Mouse (Mus musculus) macrophage (primary cell): ENCODE results near the gene Mvk. TPM values are rescaled to one million over a fixed set of nuclear protein-coding genes. Genes with fewer than 3 reads are reported as not detected.

Source experiments
- H3K27ac ChIP-seq: fragments of 350-480 bp; formaldehyde crosslinking; 2 replicates; pipeline ENCODE4 v1.9.0; 2021
- H3K36me3 ChIP-seq: fragments of 350-480 bp; formaldehyde crosslinking; 2 replicates; pipeline ENCODE4 v1.9.0; 2021; ENCODE audit errors: inconsistent target
- H3K4me3 ChIP-seq: fragments of 350-480 bp; formaldehyde crosslinking; 2 replicates; pipeline ENCODE4 v1.9.0; 2021; ENCODE audit errors: inconsistent target
- H3K79me2 ChIP-seq: fragments of 350-480 bp; formaldehyde crosslinking; 2 replicates; pipeline ENCODE4 v1.9.0; 2021; ENCODE audit errors: inconsistent target
- WGBS: methylation state at CpG from one replicate; pipeline ENCODE4 v1.1.7; 2026; ENCODE audit warnings: inconsistent platforms; ENCODE audit not compliant: missing documents; 5-methylcytosine and 5-hydroxymethylcytosine counted together
- polyA plus RNA-seq: library from polyadenylated mRNA; stranded (reverse); fragments of 250-400 nt; gene quantifications from 3 replicates; pipeline ENCODE4 v1.2.4, GENCODE M21; 2018; ENCODE audit warnings: inconsistent platforms
- total RNA-seq, 78 experiments: library from RNA; depleted of rRNA; stranded (reverse); fragments of 250-400 nt; gene quantifications; 1 replicate in 9 of 78; 2 replicates in 24 of 78; 3 replicates in 43 of 78; 4 replicates in 2 of 78; pipeline ENCODE4 v1.2.4; 2018; ENCODE audit warnings: inconsistent platforms in 56 of 78

Mvk gene
- total RNA-seq (2018; cell fraction: chromatin; rRNA removed): 10 to 100 TPM in 7 of 26 experiments, 1 to 10 TPM in 19; 1.2 to 15.2 (median 7.7) TPM
- total RNA-seq (2018; cell fraction: cytosol; rRNA removed): 10 to 100 TPM in 25 of 26 experiments, 1 to 10 TPM in 1; 9.9 to 23.3 (median 16.6) TPM
- 10 to 100 TPM in 5 of 26 experiments, 1 to 10 TPM in 21; 2.6 to 19.6 (median 8.1) TPM for total RNA-seq (2018; cell fraction: nucleus; rRNA removed)
- polyA plus RNA-seq: 7.8 to 26.3 TPM (median 14.2 TPM) in 3 replicates

- Histone ChIP-seq H3K79me2 (no peaks in the 10 kb centered on the region), H3K4me3 (peak within 1 kb of the TSS; percentile 78), H3K36me3 (no peaks in the 10 kb centered on the region), H3K27ac (peak within 1 kb of the TSS; percentile 70)
- whole genome bisulfite sequencing: 2% methylated on average over 43 of the region's 43 CpGs
These were observed at the start of gene Mvk, which contains the start of gene Mmab for GRCm38 (mm10) chr5:114443566-114444367. Gene Mvk, plus strand, starts transcription at chr5:114444269. Gene Mmab, minus strand, starts transcription at chr5:114444060.

DNA sequence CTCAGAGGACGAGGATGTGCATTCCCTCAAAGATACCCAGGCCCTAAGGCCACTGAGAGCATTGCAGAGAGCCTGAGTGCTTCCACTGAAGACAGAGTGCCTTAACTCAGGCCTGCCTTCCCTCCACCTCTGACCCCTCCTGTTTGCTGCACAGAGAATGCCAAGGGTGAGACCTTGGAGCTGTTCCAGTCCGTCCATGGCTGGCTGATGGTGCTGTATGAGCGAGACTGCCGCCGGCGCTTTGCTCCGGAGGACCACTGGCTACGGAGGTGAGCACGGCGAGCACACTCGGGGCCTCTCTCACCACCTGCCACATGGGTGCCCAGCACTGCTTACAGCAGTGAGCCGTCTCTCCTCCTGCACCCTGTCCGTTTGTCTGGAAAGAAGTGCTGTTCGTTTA lies 37.5 kb upstream of the Mvk start:
- Histone ChIP-seq H3K27ac (no peak overlapping the region), H3K4me3 (no peak overlapping the region), H3K79me2 (no peaks in the 10 kb centered on the region), H3K36me3 (peaks cover 99% of the 10 kb centered on the region)
- WGBS: 94% methylated on average over 14 of the region's 14 CpGs

- no peak overlapping the region for H3K27ac ChIP-seq
- H3K36me3 ChIP-seq: peaks cover 99% of the 10 kb centered on the region
- 93% methylated on average over 10 of the region's 10 CpGs for WGBS
- H3K4me3 ChIP-seq: no peak overlapping the region
- H3K79me2 ChIP-seq: no peaks in the 10 kb centered on the region
These were observed 36.8 kb upstream of the Mvk start for GRCm38 (mm10) chr5:114407269-114407668.

GRCm38 (mm10) chr5:114407810-114408209 lies 36.3 kb upstream of the Mvk start:
- Histone ChIP-seq H3K4me3 (no peak overlapping the region), H3K36me3 (peaks cover 99% of the 10 kb centered on the region), H3K79me2 (no peaks in the 10 kb centered on the region), H3K27ac (no peak overlapping the region)
- 95% methylated on average over 9 of the region's 9 CpGs for WGBS

DNA sequence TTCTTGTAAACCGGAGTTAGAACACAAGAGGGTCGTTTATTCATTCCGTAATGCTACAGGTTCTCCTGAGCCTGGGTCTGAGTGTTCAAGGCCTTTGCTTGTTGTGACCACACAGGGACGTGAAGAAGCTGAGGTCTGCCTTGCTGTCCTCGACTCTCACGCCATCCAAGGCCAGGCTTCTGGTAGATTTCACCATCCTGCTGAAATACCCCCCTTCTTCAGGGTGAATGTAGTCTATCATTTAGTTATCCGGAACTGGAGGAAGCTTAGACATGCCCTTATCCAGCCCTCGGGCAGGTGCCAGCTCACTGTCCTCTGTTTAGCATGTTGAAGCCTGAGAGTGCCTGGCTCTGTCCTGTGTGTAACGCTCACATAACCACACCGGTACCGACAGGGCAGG lies 35.2 kb upstream of the Mvk start:
- H3K79me2 ChIP-seq: no peaks in the 10 kb centered on the region
- no peak overlapping the region for H3K27ac ChIP-seq
- peaks cover 99% of the 10 kb centered on the region for H3K36me3 ChIP-seq
- over 99% methylated on average over 11 of the region's 11 CpGs for WGBS
- no peak overlapping the region for H3K4me3 ChIP-seq

GRCm38 (mm10) chr5:114410429-114410828 lies 33.6 kb upstream of the Mvk start:
- H3K79me2 ChIP-seq: no peaks in the 10 kb centered on the region
- no peak overlapping the region for H3K4me3 ChIP-seq
- H3K36me3 ChIP-seq: peaks cover 98% of the 10 kb centered on the region
- no peak overlapping the region for H3K27ac ChIP-seq
- 92% methylated on average over 13 of the region's 13 CpGs for WGBS

DNA sequence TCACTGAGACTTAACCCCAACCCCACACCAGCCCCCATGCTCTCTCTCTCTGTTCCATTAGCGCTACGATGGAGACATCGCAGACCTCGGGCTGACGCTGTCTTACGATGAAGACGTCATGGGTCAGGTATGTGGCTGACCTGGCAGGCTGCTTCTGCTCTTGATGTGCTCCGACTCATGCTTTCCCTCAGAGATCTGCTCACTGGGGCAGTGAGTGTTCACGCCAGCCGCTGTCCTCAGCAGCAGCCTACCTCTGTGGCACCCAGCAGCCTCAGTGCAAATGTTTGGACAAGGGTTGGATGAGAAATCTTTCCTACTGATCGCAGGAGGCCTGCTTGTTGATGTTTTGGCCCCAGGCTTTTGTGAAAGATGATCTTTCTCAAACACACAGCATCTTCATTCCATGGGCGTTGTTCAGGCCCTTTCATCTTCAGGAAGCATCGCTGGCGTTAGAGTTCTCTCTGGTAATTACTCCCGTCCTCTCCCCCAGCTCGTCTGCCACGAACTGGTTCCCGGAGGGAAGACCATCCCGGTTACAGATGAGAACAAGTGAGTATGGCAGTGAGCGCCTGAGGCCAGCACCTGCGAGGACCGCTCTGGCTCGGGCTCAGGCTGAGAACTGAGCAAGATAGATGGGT lies 31.6 kb upstream of the Mvk start:
- no peak overlapping the region for H3K27ac ChIP-seq
- no peaks in the 10 kb centered on the region for H3K79me2 ChIP-seq
- 95% methylated on average over 18 of the region's 23 CpGs for WGBS
- peaks cover 97% of the 10 kb centered on the region for H3K36me3 ChIP-seq
- H3K4me3 ChIP-seq: no peak overlapping the region

DNA sequence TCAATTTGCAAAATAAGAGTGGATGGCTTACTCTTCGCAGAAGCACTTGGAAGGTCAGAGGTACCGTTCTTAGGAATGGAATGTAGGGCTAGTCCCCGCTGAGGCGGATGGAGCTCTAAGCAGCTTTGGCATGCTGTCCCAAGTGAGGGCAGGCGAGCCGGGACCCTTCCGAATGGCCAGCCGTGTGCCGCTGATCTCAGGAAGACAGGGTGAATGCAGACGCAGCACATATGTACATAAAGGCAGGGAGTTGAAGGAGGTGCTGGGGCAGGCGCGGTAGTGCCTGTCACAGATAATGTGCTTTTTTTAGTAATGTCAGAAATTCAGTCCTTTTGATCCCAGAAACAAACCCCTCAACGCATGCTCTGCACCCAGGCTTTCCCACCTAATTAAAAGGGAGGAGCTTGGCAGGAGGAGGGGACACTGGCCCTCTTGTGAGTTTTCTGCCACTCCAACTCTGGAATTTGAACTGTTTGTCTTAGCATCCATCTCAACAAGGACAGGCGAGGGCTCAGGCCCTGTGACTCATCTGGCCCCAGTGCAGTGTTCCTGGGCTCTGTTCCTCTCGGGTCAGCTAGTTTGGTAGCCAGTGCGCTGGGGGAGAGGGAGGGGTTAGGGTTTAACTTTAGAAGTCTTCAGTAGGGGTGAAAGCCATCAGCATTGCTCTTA lies 30.9 kb upstream of the Mvk start:
- H3K27ac ChIP-seq: no peak overlapping the region
- H3K36me3 ChIP-seq: peaks cover 97% of the 10 kb centered on the region
- no peak overlapping the region for H3K4me3 ChIP-seq
- WGBS: 93% methylated on average over 16 of the region's 16 CpGs
- H3K79me2 ChIP-seq: no peaks in the 10 kb centered on the region

- H3K36me3 ChIP-seq: peaks cover 97% of the 10 kb centered on the region
- WGBS: 84% methylated on average over 5 of the region's 5 CpGs
- H3K79me2 ChIP-seq: no peaks in the 10 kb centered on the region
- no peak overlapping the region for H3K4me3 ChIP-seq
- no peak overlapping the region for H3K27ac ChIP-seq
These were observed 28.5 kb upstream of the Mvk start for GRCm38 (mm10) chr5:114415606-114416005.

GRCm38 (mm10) chr5:114416855-114417254 lies 27.2 kb upstream of the Mvk start:
- 54% methylated on average over 8 of the region's 8 CpGs for WGBS
- peaks cover 92% of the 10 kb centered on the region for H3K36me3 ChIP-seq
- no peak overlapping the region for H3K4me3 ChIP-seq

DNA sequence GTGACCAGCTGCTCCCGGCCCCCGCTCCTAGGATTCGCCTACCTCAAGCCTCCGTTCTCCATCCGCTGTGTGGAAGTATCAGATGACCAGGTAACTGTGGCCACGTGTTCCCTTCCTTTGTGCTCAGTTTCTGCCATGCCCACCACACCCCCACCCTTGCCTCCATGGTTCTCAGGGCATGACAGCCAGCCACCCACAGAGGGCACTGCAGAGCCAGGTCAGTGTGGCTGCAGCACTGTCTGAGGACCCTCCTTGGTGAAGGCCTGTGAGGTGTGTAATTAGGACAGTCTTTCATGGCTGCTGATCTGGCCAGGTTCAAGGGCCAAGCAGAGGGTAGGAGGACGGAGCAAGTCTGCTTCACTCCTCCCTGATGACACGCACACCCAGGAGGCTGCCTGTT lies 25.5 kb upstream of the Mvk start:
- Histone ChIP-seq H3K79me2 (no peaks in the 10 kb centered on the region), H3K36me3 (peaks cover 76% of the 10 kb centered on the region), H3K4me3 (no peak overlapping the region), H3K27ac (no peak overlapping the region)
- WGBS: 87% methylated on average over 8 of the region's 8 CpGs

More at GRCm38 (mm10) chr5:114416855-114417254, 27.2 kb upstream of the Mvk start:
- H3K79me2 ChIP-seq: no peaks in the 10 kb centered on the region
- H3K27ac ChIP-seq: no peak overlapping the region

- Histone ChIP-seq H3K79me2 (no peaks in the 10 kb centered on the region), H3K36me3 (peaks cover 44% of the 10 kb centered on the region; the same call in 1 of the 2 replicates), H3K27ac (no peak overlapping the region), H3K4me3 (no peak overlapping the region)
- 86% methylated on average over 11 of the region's 11 CpGs for WGBS
These were observed 22.3 kb upstream of the Mvk start for GRCm38 (mm10) chr5:114421561-114422298.

DNA sequence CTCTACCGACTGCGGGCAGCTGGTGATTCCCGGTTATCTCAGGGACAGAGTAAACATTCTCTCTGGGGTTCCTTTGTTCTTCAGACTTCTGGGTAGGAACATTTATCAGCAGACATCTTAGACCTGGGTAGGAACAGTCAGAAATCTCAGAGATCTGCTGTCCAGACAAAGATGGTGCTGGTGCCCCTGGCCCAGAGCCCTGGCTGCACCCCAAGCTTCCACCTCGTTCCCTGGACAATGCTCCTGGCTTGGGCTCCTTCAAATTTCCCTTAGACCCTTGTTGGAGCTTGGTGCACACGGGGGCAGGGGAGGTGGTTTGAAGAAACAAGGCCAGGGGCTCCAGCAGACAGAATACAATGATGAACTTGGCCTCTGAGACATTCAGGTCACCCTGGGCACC lies 21.5 kb upstream of the Mvk start:
- no peaks in the 10 kb centered on the region for H3K79me2 ChIP-seq
- WGBS: 71% methylated on average over 5 of the region's 5 CpGs
- no peak overlapping the region for H3K27ac ChIP-seq
- H3K4me3 ChIP-seq: no peak overlapping the region
- H3K36me3 ChIP-seq: peaks cover 36% of the 10 kb centered on the region; the same call in 1 of the 2 replicates

DNA sequence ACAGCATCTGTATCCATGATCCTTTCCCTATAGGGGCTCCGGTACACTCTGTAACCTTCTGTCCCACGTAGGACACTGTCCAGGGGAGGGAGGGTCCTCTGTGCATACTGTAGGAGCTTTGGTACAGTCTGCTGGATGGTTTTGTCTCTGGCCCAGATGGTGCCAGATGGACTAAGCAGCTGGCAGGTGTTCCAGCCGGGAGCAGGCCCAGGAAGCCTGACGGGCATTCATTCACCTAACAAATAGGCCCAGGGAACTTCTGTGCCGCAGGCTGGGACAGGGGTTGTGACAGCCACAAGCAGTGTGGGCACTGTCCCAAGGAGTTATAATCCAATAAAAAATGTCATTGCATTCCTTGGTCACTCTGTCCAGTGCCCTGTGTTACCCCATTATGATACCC lies 20.1 kb upstream of the Mvk start:
- H3K36me3 ChIP-seq: peaks cover 23% of the 10 kb centered on the region; the same call in 1 of the 2 replicates
- no peaks in the 10 kb centered on the region for H3K79me2 ChIP-seq
- no peak overlapping the region for H3K4me3 ChIP-seq
- 96% methylated on average over 4 of the region's 5 CpGs for WGBS
- no peak overlapping the region for H3K27ac ChIP-seq
